Mouse (Mus musculus) forebrain, embryonic 14.5 days (tissue): ENCODE measurements at regions not wholly inside any gene's neighbourhood (a gene's known extent, or its start where the extent isn't known, plus 50 kb on each side); places are given as distances from the start of the nearest gene placed in this dataset.

Experiments used
- ATAC-seq: fragments of 200-750 bp; cut with Nextera tagmentation; 2 replicates; pipeline ENCODE4 v1.8.0; 2017; ENCODE audit warnings: mild to moderate bottlenecking, moderate library complexity
- DNase-seq: peaks from one replicate; pipeline ENCODE4 v3.0.0-alpha.2; 2015; ENCODE audit warnings: low spot score
- H3K27ac ChIP-seq: fragments of 300-500 bp; sonication (generic); 2 replicates; pipeline ENCODE4 v1.5.1; 2014; ENCODE audit warnings: low read depth, mild to moderate bottlenecking, control low read depth, low read length, moderate library complexity
- H3K27me3 ChIP-seq: fragments of 300-500 bp; sonication (generic); replicated peaks from 2 replicates; pipeline ENCODE4 v1.6.1; 2014; ENCODE audit warnings: low read length, control low read depth, mixed read lengths; ENCODE audit not compliant: control insufficient read depth, insufficient read depth
- H3K36me3 ChIP-seq: fragments of 300-500 bp; sonication (generic); 2 replicates; pipeline ENCODE4 v1.6.1; 2014; ENCODE audit warnings: low read length, control low read depth; ENCODE audit not compliant: control insufficient read depth, insufficient read depth
- H3K4me1 ChIP-seq: fragments of 300-500 bp; sonication (generic); 2 replicates; pipeline ENCODE4 v1.6.1; 2014; ENCODE audit warnings: antibody characterized with exemption, low read length, control low read depth; ENCODE audit not compliant: control insufficient read depth, insufficient read depth
- H3K4me2 ChIP-seq: fragments of 300-500 bp; sonication (generic); 2 replicates; pipeline ENCODE4 v1.6.1; 2014; ENCODE audit warnings: mild to moderate bottlenecking, control low read depth, low read length
- H3K4me3 ChIP-seq: fragments of 300-500 bp; sonication (generic); 2 replicates; pipeline ENCODE4 v1.5.1; 2014; ENCODE audit warnings: low read depth, low read length, control low read depth
- H3K9ac ChIP-seq: fragments of 300-500 bp; sonication (generic); 2 replicates; pipeline ENCODE4 v1.6.1; 2014; ENCODE audit warnings: mild to moderate bottlenecking, low read length, control low read depth, moderate library complexity
- H3K9me3 ChIP-seq: fragments of 300-500 bp; sonication (generic); replicated peaks from 2 replicates; pipeline ENCODE4 v1.6.1; 2016; ENCODE audit warnings: low read length, control low read depth, mixed read lengths; ENCODE audit not compliant: control insufficient read depth
- WGBS: fragments of 180-500 bp; shearing (Covaris S2); extraction: QIAGEN DNeasy Blood & Tissue Kit; methylation state at CpG from one replicate; pipeline ENCODE4 v1.1.7; 2014; 5-methylcytosine and 5-hydroxymethylcytosine counted together

DNA sequence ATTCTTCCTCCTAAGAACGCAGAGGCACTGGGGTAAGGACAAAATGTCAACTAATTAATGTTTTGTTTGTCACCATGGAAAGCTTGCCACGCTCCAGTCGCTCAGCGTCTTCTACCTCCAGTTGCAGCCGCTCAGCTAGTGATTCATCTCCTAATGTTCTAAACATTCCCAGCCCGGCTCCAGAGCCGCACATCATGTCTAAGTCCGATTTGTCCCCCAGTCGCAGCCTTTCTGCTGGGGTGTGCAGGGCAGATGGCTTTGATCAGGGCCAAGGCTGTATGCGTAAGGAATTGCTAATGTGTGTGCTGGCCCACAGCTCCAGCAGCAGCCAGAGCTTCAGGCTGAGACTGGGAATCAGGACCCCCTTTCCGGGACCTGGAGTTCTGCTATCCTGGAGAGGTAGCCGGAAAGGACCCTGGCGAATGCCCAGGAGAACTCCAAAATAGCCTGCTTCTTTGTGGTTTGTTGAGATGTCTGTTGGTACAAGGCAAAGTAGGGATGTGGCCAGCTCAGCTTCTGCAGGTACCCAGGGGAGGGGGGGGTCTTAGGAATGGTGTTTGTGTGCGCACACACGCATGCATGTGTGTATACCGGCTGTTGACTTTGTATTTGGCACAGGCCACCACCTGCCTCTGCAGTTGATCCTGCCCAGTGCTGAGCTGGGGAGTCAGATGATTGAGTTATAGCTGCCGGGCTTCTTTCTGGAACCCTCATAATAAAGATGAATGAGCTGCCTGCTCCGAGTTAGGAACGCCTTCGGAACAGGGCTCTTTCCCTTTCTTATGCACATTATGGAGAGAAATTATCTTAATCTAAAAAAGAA lies 143.0 kb upstream of the Kcng1 start:
- Histone ChIP-seq H3K27me3 (no peaks in the 10 kb centered on the region), H3K9me3 (0 out of 2 replicates have a peak, but pooled peaks cover 2% of the 10 kb centered on the region), H3K36me3 (no peaks in the 10 kb centered on the region), H3K4me3 (no peak overlapping the region), H3K4me2 (no peak overlapping the region), H3K9ac (no peak overlapping the region), H3K4me1 (no peaks in the 10 kb centered on the region), H3K27ac (no peak overlapping the region)
- DNase-seq (no peak), ATAC-seq (no peak)
- WGBS: 70% methylated on average over 20 of the region's 20 CpGs

DNA sequence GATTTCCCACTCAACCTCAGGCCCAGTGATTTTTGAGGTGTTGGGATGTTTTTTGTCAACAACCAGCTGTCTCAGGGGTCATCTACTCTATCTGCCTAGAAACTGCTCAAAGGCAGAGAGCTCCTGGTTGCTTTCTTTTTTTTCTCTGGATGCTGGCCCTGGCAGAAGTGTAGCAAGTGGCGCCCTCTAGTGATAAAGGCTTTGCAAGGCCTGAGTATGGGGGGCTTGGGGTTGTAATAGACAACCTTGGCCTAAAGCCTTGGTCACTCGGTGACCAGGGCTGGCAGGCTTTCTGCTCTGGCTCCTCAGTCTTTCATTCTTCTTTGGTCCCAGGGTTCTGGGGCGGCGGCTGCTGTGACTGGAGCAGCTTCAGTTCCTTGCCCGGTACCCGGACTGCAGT lies 142.0 kb upstream of the Kcng1 start:
- Histone ChIP-seq H3K9ac (no peak overlapping the region), H3K27me3 (no peaks in the 10 kb centered on the region), H3K4me2 (no peak overlapping the region), H3K9me3 (no peaks in the 10 kb centered on the region), H3K36me3 (no peaks in the 10 kb centered on the region), H3K27ac (no peak overlapping the region), H3K4me1 (no peaks in the 10 kb centered on the region), H3K4me3 (no peak overlapping the region)
- ATAC-seq (no peak), DNase-seq (peak; percentile 53)
- WGBS: 52% methylated on average over 6 of the region's 6 CpGs

DNA sequence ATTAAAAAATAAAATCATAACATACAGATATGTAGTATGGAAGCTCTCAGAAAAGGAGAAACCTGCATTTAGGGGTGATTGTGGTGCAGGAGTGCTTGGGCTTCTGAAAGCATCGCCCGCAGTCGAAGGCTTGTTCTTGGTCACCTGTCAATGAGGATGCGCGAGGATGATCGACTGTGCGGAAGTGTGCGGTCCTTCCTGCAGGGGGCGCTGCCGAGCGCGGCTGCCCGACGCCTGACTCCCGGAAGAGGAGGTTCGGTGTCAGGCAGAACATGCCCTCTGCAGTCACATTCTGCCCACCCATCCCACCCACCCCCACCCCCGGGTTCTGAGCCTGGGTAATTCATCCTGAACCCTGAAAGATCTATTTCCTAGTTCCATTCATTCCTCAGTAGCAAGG lies 133.6 kb upstream of the Kcng1 start:
- no peak for ATAC-seq
- no peak overlapping the region for H3K4me2 ChIP-seq
- H3K9me3 ChIP-seq: no peaks in the 10 kb centered on the region
- no peak overlapping the region for H3K9ac ChIP-seq
- H3K4me1 ChIP-seq: no peaks in the 10 kb centered on the region
- WGBS: 28% methylated on average over 17 of the region's 17 CpGs
- no peak for DNase-seq
- H3K4me3 ChIP-seq: no peak overlapping the region
- no peaks in the 10 kb centered on the region for H3K27me3 ChIP-seq
- H3K36me3 ChIP-seq: no peaks in the 10 kb centered on the region
- no peak overlapping the region for H3K27ac ChIP-seq

DNA sequence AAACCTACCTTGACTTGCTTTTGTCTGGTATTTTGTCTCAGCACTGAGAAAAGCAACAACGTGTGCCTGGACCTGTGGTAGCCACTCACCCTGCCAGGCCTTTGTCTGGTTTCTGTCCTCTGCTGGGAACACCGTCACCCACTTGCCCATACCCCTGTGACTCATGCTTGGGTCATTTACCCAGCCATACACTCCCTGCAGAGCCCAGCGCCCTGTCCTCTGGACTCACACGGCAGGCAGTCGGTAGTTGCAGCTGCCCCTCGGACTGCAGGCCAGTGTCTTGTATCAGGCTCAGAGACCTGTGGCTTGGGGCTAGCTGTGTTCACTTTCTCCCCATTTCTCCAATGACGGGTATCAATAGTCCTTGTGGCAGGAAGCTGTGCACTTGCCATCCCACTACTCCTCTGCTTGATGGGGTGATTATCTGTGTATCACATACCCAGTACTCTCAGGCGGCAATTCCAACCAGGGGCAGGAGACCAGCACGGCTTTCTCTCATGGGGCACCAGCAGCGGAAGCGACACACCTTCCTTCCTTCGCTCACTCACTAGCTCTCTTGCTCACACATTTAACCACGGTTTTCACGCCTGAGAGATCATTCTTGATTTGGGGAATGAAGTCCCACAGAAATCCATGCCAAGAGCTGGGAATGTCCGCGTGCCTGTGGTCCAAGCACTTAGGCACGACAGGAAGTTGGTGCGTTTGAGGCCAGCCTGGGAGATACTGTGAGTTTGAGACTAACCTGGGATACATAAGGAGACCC lies 132.8 kb upstream of the Kcng1 start:
- DNase-seq (no peak), ATAC-seq (no peak)
- H3K4me1 ChIP-seq: no peaks in the 10 kb centered on the region
- H3K9ac ChIP-seq: no peak overlapping the region
- H3K36me3 ChIP-seq: no peaks in the 10 kb centered on the region
- H3K4me2 ChIP-seq: no peak overlapping the region
- H3K4me3 ChIP-seq: no peak overlapping the region
- H3K27ac ChIP-seq: no peak overlapping the region
- H3K9me3 ChIP-seq: no peaks in the 10 kb centered on the region
- H3K27me3 ChIP-seq: no peaks in the 10 kb centered on the region
- 83% methylated on average over 18 of the region's 18 CpGs for WGBS

DNA sequence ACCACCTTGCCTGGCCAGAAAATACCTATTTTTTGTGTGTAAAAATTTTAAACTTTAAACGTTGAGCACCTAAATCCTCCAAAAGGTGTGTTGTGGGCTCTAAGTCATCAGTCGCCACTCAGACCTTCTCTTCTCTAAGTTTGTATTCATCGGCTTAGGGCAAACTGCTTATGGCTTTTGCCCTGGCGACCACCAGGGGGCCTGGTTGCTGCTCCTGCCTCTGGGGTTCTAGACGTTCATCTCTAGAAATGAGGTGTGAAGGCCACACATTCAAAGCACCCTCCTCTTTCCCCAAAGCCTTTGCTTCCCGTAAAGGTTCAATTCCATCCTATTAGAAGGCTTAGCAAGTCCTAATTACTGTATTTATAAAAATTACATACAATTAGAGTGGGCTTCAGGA lies 131.3 kb upstream of the Kcng1 start:
- no peak for DNase-seq
- no peak overlapping the region for H3K4me3 ChIP-seq
- no peaks in the 10 kb centered on the region for H3K9me3 ChIP-seq
- H3K27ac ChIP-seq: no peak overlapping the region
- ATAC-seq: no peak
- H3K4me2 ChIP-seq: no peak overlapping the region
- H3K36me3 ChIP-seq: no peaks in the 10 kb centered on the region
- WGBS: 50% methylated on average over 6 of the region's 6 CpGs
- H3K4me1 ChIP-seq: no peaks in the 10 kb centered on the region
- no peaks in the 10 kb centered on the region for H3K27me3 ChIP-seq
- no peak overlapping the region for H3K9ac ChIP-seq

DNA sequence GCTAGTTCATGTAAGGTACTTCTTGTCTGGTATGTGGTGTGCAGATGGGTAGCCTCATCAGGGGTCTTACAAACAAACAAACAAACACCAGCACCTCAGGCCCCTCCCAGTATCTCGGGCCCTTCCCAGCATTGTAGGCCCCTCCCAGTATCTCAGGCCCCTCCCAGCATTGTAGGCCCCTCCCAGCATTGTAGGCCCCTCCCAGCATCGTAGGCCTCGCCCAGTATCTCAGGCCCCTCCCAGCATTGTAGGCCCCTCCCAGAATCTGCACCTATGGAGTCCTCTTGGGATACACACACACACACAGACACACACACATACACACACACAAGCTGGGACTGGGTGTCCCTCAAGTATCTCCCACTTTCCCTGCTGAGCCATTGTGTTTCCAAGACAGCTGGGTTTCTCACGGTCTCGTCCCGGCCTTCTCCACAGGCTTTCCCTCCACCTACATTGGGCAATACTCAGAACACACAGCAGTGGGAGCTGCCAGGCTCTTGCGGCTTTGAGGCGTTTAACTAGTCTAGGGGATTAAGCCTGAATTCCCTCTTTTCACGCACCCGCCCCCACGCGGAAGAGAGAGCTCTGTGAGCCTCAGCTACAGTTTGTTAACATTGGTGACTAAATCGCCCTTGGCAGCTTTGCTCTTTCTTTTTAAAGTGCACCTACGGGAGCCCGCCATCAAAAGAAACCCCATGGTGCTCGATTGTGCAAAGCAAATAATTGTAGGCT lies 121.4 kb upstream of the Kcng1 start:
- no peaks in the 10 kb centered on the region for H3K27me3 ChIP-seq
- H3K36me3 ChIP-seq: no peaks in the 10 kb centered on the region
- peak; percentile 77 for DNase-seq
- no peak overlapping the region for H3K4me3 ChIP-seq
- 15% methylated on average over 16 of the region's 16 CpGs for WGBS
- H3K9ac ChIP-seq: no peak overlapping the region
- no peak overlapping the region for H3K27ac ChIP-seq
- H3K9me3 ChIP-seq: no peaks in the 10 kb centered on the region
- peak; percentile 65 for ATAC-seq
- no peak overlapping the region for H3K4me2 ChIP-seq
- H3K4me1 ChIP-seq: peaks cover 9% of the 10 kb centered on the region; the same call in 1 of the 2 replicates

DNA sequence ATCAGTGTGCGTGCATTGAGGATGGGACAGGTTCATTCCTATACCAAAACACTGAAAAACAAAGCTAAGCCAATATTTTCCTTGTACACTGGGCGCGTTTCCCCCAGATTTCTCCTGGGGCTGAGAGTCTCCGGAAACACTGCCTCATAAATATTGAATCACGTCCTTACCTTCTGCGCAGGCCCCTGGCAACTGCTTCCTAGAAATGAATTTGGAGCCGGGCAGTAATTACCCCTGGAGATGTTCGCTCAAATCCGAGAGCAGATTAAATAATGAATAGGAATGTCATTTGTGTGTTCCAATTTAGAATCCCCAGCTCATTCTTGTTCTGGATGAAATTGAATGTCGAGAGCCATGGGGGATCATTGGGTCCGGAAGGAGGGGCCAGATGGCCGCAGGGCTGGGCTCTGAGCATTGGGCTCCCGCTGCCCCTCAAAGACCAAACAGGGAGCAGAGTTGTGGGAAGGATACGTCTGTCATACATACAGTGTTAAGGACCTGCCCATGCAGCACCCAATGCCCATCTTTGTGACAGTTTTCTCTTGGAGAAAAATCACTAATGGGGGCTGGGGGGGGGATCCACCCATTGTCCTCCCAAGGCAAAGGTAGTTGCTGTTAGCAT lies 117.7 kb upstream of the Kcng1 start:
- Histone ChIP-seq H3K4me2 (no peak overlapping the region), H3K9ac (no peak overlapping the region), H3K27ac (no peak overlapping the region), H3K27me3 (no peaks in the 10 kb centered on the region), H3K4me3 (no peak overlapping the region), H3K4me1 (peaks cover 9% of the 10 kb centered on the region; the same call in 1 of the 2 replicates), H3K9me3 (no peaks in the 10 kb centered on the region), H3K36me3 (no peaks in the 10 kb centered on the region)
- no peak for ATAC-seq
- DNase-seq: peak; percentile 32
- WGBS: 42% methylated on average over 14 of the region's 14 CpGs

DNA sequence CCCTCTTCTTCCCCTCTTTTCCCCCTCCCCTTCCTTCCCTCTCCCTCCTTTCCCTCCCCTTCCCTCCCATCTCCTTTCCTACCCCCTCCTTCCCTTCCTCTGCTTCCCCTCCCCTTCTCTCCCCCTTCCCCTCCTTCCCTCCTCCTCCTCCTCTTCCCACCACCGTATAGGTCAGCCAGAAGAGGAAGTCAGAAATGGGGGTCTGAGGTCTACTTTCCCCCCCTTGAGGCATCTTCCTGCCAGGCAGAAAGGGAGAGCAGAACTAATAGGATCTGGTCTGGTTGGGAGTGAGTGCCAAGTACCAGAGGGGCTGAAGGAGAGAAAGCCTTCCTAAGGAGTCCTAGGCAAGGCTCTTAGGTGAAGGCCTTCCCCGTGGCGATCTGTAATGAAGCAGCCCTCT lies 114.8 kb upstream of the Kcng1 start:
- 63% methylated on average over 3 of the region's 3 CpGs for WGBS
- H3K4me1 ChIP-seq: peaks cover 1% of the 10 kb centered on the region; the same call in 1 of the 2 replicates

More for the DNA sequence above, 114.8 kb upstream of the Kcng1 start:
- DNase-seq (no peak), ATAC-seq (no peak)
- Histone ChIP-seq H3K27me3 (no peaks in the 10 kb centered on the region), H3K36me3 (no peaks in the 10 kb centered on the region), H3K27ac (no peak overlapping the region), H3K9me3 (no peaks in the 10 kb centered on the region), H3K9ac (no peak overlapping the region), H3K4me2 (no peak overlapping the region), H3K4me3 (no peak overlapping the region)
